Mouse (Mus musculus): ENCODE results near the gene H3f3b.

The H3f3b gene

GRCm38 (mm10) chr11:116043286-116043685, 15.5 kb upstream of the H3f3b start:
- DNase-seq, result no peak

DNA sequence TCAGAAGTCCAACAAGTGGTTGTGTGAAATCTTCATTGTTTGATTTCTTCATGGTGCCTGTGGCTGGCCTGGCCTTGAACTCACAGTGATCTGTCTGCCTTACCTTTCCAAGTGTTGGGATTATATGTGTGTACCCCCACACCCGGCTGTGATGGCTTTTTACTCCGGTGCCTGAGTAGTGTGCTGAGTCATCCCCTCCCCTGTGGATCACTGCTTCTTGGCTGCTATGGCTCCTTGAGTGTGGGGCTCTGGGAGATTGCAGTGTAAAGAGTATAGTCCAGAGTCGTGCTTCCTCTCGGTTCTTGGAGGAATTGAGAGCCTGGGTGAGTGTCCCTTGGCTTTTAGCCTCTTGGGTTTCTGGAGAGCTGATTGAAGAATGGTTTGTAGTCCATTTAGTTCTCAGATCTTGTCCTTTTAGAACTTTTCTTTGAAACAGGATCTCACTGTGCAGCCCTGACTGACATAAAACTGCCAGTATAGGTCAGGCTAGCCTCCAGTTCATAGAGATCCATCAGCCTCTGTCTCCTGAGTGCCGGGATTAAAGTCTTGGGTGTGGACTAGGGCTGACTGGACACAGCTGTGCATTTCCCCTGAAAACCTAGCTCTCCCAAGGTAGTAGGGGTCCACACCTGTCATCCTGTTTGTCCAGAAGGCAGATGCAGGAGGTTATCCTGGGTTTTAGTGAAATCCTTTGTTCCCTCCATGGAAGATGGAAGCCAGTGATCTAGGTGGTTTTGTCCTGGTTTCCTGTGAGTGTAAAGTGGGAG, 14.8 kb upstream of the H3f3b start:
- no peak for DNase-seq

DNA sequence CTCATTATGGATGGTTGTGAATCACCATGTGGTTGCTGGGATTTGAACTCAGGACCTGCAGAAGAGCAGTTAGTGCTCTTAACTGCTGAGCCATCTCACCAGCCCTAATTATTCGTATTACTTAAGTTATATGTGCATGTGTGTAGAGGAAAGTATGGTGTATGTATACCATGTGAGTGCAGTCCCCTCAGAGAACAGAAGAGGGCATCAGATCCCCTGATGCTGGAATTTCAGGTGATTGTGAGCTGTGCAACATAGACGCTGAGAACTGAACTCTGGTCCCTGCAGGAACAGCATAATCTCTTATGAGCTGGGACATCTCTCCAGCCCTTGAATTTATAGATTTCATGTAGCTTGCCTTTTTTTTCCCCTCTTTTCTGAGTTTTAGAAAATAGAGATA, 14.1 kb upstream of the H3f3b start:
- no peak for DNase-seq

GRCm38 (mm10) chr11:116040593-116040992, 12.8 kb upstream of the H3f3b start:
- no peak for DNase-seq

- DNase-seq, result no peak
Observed at GRCm38 (mm10) chr11:116037826-116038225, 10.1 kb upstream of the H3f3b start.

- DNase-seq, result no peak
Observed at GRCm38 (mm10) chr11:116036671-116037070, 8.9 kb upstream of the H3f3b start.

- no peak for DNase-seq
Observed at GRCm38 (mm10) chr11:116034584-116034983, 6.8 kb upstream of the H3f3b start.

- DNase-seq, result peak; percentile 64
Observed at GRCm38 (mm10) chr11:116030898-116031845, 3.4 kb upstream of the H3f3b start.

DNA sequence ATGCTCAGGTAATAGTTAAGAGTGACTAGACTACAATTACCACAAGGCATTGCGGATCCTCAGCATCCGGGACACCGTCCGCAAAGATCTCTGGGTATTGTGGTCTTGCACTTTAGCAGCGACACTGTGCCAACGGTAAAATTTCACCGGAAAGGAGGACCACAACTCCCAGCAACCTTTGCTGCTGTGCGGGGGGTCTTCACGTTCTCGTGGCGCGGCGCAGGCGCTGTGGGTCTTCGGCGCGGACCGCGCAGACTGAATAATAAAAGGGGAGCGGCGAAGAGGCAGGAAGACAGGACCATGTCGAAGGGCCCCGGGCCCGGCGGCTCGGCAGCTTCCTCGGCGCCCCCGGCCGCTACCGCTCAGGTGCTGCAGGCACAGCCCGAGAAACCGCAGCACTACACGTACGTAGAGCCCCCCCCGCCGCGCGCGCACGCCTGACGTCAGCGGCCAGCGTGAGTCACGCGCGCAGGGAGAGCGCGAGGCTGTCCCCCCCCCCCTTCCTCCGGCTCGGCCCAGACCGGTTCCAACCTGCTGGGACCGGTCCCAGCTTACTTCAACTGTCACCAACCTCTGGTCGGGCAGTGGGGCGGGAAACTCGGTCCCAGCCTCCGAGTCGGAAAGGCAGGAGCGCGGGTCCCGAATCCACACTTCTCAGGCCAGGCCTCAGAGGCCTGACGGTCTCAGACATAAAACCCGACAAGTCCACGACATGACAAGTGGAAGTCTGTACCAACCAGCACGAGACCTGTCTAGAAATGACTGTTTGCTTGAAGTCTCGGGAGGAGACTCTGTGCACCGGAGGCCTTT, 2.5 kb upstream of the H3f3b start, which contains the start of gene Unk:
Unk (plus strand) TSS at position 235 of the 810 bp plus-strand sequence.
- peak; percentile 96 for DNase-seq

DNA sequence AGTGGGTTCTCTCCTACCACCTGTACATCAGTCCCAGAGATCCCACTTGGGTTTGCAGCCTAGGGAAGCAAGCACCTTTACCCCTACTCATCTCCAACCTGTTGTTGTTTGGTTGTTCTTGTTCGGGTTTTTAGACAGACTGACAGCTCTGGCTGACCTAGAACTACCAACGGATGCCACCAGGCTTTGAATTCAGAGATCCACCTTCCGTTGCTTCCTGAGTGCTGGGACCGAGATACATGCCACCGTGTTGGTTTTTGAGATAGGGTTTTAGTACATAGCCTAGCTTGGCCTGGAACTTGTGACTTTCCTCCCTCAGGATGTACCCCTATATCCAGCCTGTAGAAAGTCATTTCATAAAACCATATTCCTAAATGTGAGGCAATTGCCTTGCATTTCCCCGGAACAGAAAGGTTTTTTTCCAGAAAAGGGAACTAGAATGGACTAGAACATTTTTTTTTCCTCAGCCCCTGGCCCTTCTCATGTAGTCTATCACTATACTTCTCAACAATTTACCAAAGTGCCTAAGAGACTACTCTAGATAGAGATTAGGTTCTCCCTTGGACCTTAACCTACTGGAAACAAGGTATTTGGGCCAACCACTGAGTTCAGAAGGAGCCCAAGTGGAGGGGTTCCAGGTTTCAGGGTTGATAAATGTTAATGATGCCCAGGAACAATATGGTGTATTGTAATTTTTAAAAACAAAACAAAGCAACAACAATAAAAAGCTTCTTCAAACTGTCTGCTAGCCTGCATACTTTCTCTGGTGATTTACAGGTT, 1.5 kb upstream of the H3f3b start:
- no peak for DNase-seq

DNA sequence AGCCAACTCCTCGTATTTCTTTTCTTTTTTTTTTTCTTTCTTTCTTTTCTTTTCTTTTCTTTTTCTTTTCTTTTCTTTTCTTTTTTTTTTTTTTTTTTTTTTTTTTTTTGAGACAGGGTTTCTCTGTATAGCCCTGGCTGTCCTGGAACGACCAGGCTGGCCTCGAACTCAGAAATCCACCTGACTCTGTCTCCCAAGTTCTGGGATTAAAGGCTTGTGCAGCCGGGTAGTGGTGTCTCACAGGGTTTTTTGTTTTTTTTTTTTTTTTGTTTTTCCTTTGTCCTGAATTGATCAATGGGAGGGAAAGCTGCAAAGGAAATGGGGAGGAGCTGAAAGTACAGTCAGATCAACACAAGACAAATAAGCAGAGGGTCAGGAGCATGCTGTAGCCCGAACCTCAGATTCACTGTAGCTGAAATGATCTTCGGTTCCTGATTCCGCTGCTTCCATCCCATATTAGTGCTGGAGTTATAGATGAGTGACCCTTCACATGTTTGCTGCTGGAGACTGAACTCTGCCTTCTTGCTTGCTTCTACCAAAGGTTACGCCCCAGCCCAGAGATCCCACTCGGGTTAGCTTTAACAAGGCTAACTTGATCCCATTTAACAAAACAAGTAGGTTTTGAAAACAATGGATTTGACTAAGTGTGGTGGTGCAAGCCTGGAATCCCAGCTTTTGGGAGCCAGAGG, 559 bp upstream of the H3f3b start:
- DNase-seq, result no peak

GRCm38 (mm10) chr11:116025056-116025845, 2.5 kb downstream of the H3f3b start:
- peak; percentile 25 for DNase-seq

- DNase-seq, result peak; percentile 95
Observed at GRCm38 (mm10) chr11:116024356-116024808, 3.4 kb downstream of the H3f3b start.

- peak; percentile 91 for DNase-seq
Observed at GRCm38 (mm10) chr11:116023771-116024355, 3.9 kb downstream of the H3f3b start.

- peak; percentile 57 for DNase-seq
Observed at GRCm38 (mm10) chr11:116023074-116023770, 4.5 kb downstream of the H3f3b start.

DNA sequence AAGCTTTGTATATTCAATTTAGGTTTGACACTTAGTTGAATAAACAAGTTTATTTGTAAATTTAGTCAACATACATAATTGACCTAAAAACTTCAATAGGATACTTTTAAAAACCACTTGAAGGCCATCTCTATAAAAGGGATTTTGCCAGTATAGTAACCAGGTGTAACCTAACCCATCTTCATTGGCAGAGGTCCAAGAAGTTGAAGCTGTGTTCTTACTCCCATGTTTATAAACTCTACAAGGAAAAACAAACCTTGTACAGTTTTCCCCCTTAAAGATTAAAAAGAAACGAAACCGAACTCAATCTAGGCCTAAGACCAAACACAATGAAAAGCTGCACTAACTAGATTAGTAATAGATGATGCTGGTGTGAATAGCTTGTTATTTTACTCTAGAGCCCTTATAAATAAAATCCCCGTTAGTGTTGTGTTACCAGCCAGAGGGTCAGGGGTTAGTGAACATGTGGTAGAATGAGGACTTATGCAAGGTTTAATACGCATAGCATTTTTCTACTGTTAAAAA, 5.4 kb downstream of the H3f3b start:
- no peak for DNase-seq

DNA sequence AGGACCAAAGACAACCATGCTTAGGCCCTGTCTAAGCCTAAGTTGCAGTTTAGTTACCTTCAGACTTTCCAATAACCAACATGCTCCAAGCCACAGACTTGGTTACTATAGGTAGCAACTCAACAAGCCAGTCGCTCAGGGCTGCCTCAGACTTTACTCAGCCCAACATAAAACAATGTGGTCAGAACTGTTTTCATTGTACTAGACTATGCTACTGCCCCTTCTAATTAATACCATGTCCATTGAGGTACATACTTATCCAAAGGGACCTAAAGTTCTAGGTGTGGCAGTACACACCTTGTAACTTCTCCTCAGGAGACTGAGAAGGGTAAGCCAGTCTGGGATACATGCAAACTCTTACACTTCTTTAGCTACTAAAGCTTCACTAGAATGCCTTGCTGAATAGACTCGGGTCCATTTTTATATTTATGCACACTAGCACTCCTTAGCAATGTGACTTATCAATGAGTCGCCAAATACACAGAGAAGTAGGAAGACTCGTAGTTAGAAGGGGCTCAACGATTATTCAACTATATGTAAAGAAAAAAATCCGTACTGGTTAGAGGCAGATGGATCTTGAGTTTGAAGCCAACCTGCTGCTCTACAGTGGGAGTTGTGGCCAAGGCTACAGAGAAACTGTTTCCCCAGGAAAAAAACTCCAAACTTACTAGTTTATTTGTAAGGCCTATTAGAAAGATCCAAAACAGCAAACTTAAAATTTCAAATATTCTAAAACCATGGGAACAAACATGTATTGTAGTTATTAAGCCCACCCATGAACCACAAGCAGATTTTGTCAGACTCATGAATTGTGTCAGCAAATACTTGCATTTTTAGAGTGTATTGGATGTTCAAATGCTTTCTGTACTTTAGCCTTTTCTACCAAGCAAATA, 6.2 kb downstream of the H3f3b start:
- DNase-seq, result no peak

DNA sequence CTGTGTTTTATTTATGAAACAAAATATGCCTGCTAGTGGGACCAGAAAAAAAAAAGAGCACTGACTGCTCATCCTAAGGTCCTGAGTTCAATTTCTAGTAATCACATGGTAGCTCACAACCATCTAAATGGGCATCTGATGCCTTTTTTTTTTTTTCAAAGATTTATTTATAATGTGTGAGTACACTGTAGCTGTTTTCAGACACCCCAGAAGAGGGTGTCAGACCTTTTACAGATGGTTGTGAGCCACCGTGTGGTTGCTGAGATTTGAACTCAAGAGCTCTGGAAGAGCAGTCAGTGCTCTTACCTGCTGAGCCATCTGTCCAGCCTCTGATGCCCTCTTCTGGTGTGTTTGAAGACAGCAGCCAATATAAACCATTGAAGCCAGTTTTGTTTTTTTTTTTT, 7.2 kb downstream of the H3f3b start:
- DNase-seq, result peak; percentile 52
